Mouse (Mus musculus) kidney, embryonic 16.5 days (tissue): ENCODE results near the gene Arhgap23. TPM values are rescaled to one million over a fixed set of nuclear protein-coding genes. Genes with fewer than 3 reads are reported as not detected.

Source experiments
- ATAC-seq: fragments of 200-750 bp; cut with Nextera tagmentation; 2 replicates; pipeline ENCODE4 v1.8.0; 2017; ENCODE audit warnings: moderate TSS enrichment; ENCODE audit not compliant: low FRiP score, low TSS enrichment
- H3K27ac ChIP-seq: fragments of 300-500 bp; sonication (generic); 2 replicates; pipeline ENCODE4 v1.5.1; 2014; ENCODE audit warnings: low read length
- H3K27me3 ChIP-seq: fragments of 300-500 bp; sonication (generic); 2 replicates; pipeline ENCODE4 v1.6.1; 2014; ENCODE audit warnings: low read length, control low read depth, mixed read lengths; ENCODE audit not compliant: insufficient read depth
- H3K36me3 ChIP-seq: fragments of 300-500 bp; sonication (generic); 2 replicates; pipeline ENCODE4 v1.6.1; 2014; ENCODE audit warnings: low read length, control low read depth, mixed read lengths; ENCODE audit not compliant: insufficient read depth
- H3K4me1 ChIP-seq: fragments of 300-500 bp; sonication (generic); 2 replicates; pipeline ENCODE4 v1.6.1; 2014; ENCODE audit warnings: low read length, control low read depth, mixed read lengths; ENCODE audit not compliant: insufficient read depth
- H3K4me2 ChIP-seq: fragments of 300-500 bp; sonication (generic); replicated peaks from 2 replicates; pipeline ENCODE4 v1.6.1; 2014; ENCODE audit warnings: low read depth, low read length
- H3K4me3 ChIP-seq: fragments of 300-500 bp; sonication (generic); 2 replicates; pipeline ENCODE4 v1.5.1; 2014; ENCODE audit warnings: mild to moderate bottlenecking, low read length
- H3K9ac ChIP-seq: fragments of 300-500 bp; sonication (generic); replicated peaks from 2 replicates; pipeline ENCODE4 v1.6.1; 2014; ENCODE audit warnings: low read length
- H3K9me3 ChIP-seq: fragments of 300-500 bp; sonication (generic); 2 replicates; pipeline ENCODE4 v1.6.1; 2016; ENCODE audit warnings: low read length, control low read depth
- WGBS: fragments of 180-500 bp; shearing (Covaris S2); extraction: QIAGEN DNeasy Blood & Tissue Kit; methylation state at CpG from one replicate; pipeline ENCODE4 v1.1.7; 2014; 5-methylcytosine and 5-hydroxymethylcytosine counted together
- polyA plus RNA-seq: library from polyadenylated mRNA; unstranded; fragments of >200 nt; fragmentation: Nextera tagmentation; extraction: Ambion mirVana; gene quantifications from 2 replicates; pipeline ENCODE4 v1.2.1, GENCODE M21; 2015

Gene Arhgap23
- polyA plus RNA-seq, 1 experiment from 2014 or later, result 6.2 TPM

- Histone ChIP-seq H3K9me3 (no peaks in the 10 kb centered on the region), H3K4me1 (peaks cover 28% of the 10 kb centered on the region), H3K4me3 (peak overlapping the region; percentile 82), H3K36me3 (no peaks in the 10 kb centered on the region), H3K27me3 (no peaks in the 10 kb centered on the region), H3K4me2 (peak overlapping the region; percentile 81), H3K9ac (peak overlapping the region; percentile 86; the same call in 1 of the 2 replicates), H3K27ac (peak overlapping the region; percentile 84; the same call in 1 of the 2 replicates)
- WGBS, result 10% methylated on average over 5 of the region's 5 CpGs
- ATAC-seq, result no peak
Measured at GRCm38 (mm10) chr11:97416637-97417035, 1.3 kb downstream of the Arhgap23 start.

- Histone ChIP-seq H3K27ac (no peak overlapping the region), H3K9me3 (no peaks in the 10 kb centered on the region), H3K4me1 (peaks cover 23% of the 10 kb centered on the region), H3K36me3 (no peaks in the 10 kb centered on the region), H3K9ac (no peak overlapping the region), H3K4me3 (no peak overlapping the region), H3K4me2 (no peak overlapping the region), H3K27me3 (no peaks in the 10 kb centered on the region)
- no peak for ATAC-seq
- WGBS, result 75% methylated on average over 14 of the region's 14 CpGs
Measured at GRCm38 (mm10) chr11:97418834-97419539, 3.7 kb downstream of the Arhgap23 start.

- Histone ChIP-seq H3K4me3 (no peak overlapping the region), H3K36me3 (no peaks in the 10 kb centered on the region), H3K4me2 (no peak overlapping the region), H3K4me1 (peaks cover 28% of the 10 kb centered on the region), H3K9me3 (no peaks in the 10 kb centered on the region), H3K27ac (no peak overlapping the region), H3K27me3 (no peaks in the 10 kb centered on the region), H3K9ac (no peak overlapping the region; the same call in 1 of the 2 replicates)
- 70% methylated on average over 5 of the region's 5 CpGs for WGBS
- no peak for ATAC-seq
Measured at GRCm38 (mm10) chr11:97419540-97419900, 4.2 kb downstream of the Arhgap23 start.

- no peaks in the 10 kb centered on the region for H3K36me3 ChIP-seq
- ATAC-seq, result no peak
- no peak overlapping the region; the same call in 1 of the 2 replicates for H3K9ac ChIP-seq
- no peak overlapping the region for H3K4me2 ChIP-seq
- H3K4me1 ChIP-seq, result peaks cover 17% of the 10 kb centered on the region
- H3K4me3 ChIP-seq, result no peak overlapping the region
- 67% methylated on average over 4 of the region's 4 CpGs for WGBS
- no peak overlapping the region for H3K27ac ChIP-seq
- H3K9me3 ChIP-seq, result no peaks in the 10 kb centered on the region
- H3K27me3 ChIP-seq, result no peaks in the 10 kb centered on the region
Measured at GRCm38 (mm10) chr11:97422507-97422906, 7.2 kb downstream of the Arhgap23 start.

- Histone ChIP-seq H3K27me3 (no peaks in the 10 kb centered on the region), H3K4me2 (no peak overlapping the region), H3K36me3 (no peaks in the 10 kb centered on the region), H3K27ac (no peak overlapping the region), H3K9ac (no peak overlapping the region), H3K4me3 (no peak overlapping the region), H3K9me3 (no peaks in the 10 kb centered on the region), H3K4me1 (peaks cover 28% of the 10 kb centered on the region)
- ATAC-seq, result no peak
- WGBS, result 62% methylated on average over 5 of the region's 5 CpGs
Measured at GRCm38 (mm10) chr11:97424092-97424692, 8.9 kb downstream of the Arhgap23 start.

- no peaks in the 10 kb centered on the region for H3K9me3 ChIP-seq
- no peaks in the 10 kb centered on the region for H3K36me3 ChIP-seq
- 57% methylated on average over 3 of the region's 3 CpGs for WGBS
- no peak for ATAC-seq
- no peak overlapping the region for H3K27ac ChIP-seq
- H3K27me3 ChIP-seq, result no peaks in the 10 kb centered on the region
- H3K4me3 ChIP-seq, result no peak overlapping the region
- H3K4me2 ChIP-seq, result no peak overlapping the region
- peaks cover 28% of the 10 kb centered on the region for H3K4me1 ChIP-seq
- H3K9ac ChIP-seq, result no peak overlapping the region
Measured at GRCm38 (mm10) chr11:97424802-97425201, 9.5 kb downstream of the Arhgap23 start.

- Histone ChIP-seq H3K4me2 (peak overlapping the region; percentile 57), H3K27ac (peak overlapping the region; percentile 36; the same call in 1 of the 2 replicates), H3K36me3 (no peaks in the 10 kb centered on the region), H3K9ac (peak overlapping the region; percentile 52; the same call in 1 of the 2 replicates), H3K27me3 (no peaks in the 10 kb centered on the region), H3K4me3 (peak overlapping the region; percentile 38), H3K4me1 (peaks cover 23% of the 10 kb centered on the region), H3K9me3 (no peaks in the 10 kb centered on the region)
- ATAC-seq, result peak; percentile 86
- WGBS, result 1% methylated on average over 31 of the region's 32 CpGs
Measured at GRCm38 (mm10) chr11:97427794-97428725, 12.7 kb downstream of the Arhgap23 start.

- peaks cover 22% of the 10 kb centered on the region for H3K4me1 ChIP-seq
- WGBS, result 47% methylated on average over 4 of the region's 4 CpGs
- no peaks in the 10 kb centered on the region for H3K36me3 ChIP-seq
- H3K4me3 ChIP-seq, result peak overlapping the region; percentile 38
- H3K27ac ChIP-seq, result peak overlapping the region; percentile 36; the same call in 1 of the 2 replicates
- H3K9me3 ChIP-seq, result no peaks in the 10 kb centered on the region
- peak overlapping the region; percentile 45; the same call in 1 of the 2 replicates for H3K9ac ChIP-seq
- ATAC-seq, result no peak
- H3K27me3 ChIP-seq, result no peaks in the 10 kb centered on the region
- peak overlapping the region; percentile 57 for H3K4me2 ChIP-seq
Measured at GRCm38 (mm10) chr11:97428726-97429077, 13.4 kb downstream of the Arhgap23 start.

GRCm38 (mm10) chr11:97429615-97430014 lies 14.3 kb downstream of the Arhgap23 start:
- peaks cover 18% of the 10 kb centered on the region for H3K4me1 ChIP-seq
- WGBS, result 76% methylated on average over 8 of the region's 8 CpGs
- ATAC-seq, result no peak
- H3K27ac ChIP-seq, result no peak overlapping the region
- H3K36me3 ChIP-seq, result no peaks in the 10 kb centered on the region
- no peak overlapping the region for H3K4me3 ChIP-seq
- no peaks in the 10 kb centered on the region for H3K27me3 ChIP-seq
- no peaks in the 10 kb centered on the region for H3K9me3 ChIP-seq
- H3K9ac ChIP-seq, result no peak overlapping the region
- no peak overlapping the region for H3K4me2 ChIP-seq
